Mouse (Mus musculus): ENCODE measurements at regions not wholly inside any gene's neighbourhood (a gene's known extent, or its start where the extent isn't known, plus 50 kb on each side); places are given as distances from the start of the nearest gene placed in this dataset.

DNA sequence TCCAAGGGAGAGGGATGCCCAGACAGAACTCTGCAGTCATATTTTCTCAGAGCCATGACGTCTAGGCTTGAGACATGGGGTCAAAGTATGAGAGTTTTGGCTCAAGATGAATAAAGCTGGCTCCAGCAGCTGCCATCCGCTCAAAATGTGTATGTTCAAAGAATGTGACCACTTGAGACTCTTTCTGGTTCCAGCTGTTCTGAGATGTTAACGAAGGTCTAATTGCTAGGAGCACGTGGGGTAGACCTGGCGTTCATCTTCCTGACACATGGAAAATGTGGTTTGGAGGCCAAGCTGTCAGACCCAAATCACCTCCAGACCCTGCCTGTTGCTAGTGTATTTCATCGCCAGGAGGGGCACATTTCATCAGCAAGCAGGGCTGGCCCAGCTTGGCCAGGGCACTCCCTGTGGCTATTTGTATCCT lies 58.9 kb upstream of the Ankrd1 start:
- H3K4me2 ChIP-seq: no peak overlapping the region
- H3K4me1 ChIP-seq: no peaks in the 10 kb centered on the region
- H3K9me3 ChIP-seq: no peaks in the 10 kb centered on the region
- no peaks in the 10 kb centered on the region for H3K27me3 ChIP-seq (replicated peaks)
- ATAC-seq (ENCODE audit: insufficient read depth, low FRiP score, low read depth): no peak
- no peak overlapping the region for H3K4me3 ChIP-seq (replicated peaks)
- H3K36me3 ChIP-seq: no peaks in the 10 kb centered on the region
- H3K27ac ChIP-seq: no peak overlapping the region
- no peak overlapping the region for H3K9ac ChIP-seq
- 47% methylated on average over 6 of the region's 6 CpGs for WGBS

DNA sequence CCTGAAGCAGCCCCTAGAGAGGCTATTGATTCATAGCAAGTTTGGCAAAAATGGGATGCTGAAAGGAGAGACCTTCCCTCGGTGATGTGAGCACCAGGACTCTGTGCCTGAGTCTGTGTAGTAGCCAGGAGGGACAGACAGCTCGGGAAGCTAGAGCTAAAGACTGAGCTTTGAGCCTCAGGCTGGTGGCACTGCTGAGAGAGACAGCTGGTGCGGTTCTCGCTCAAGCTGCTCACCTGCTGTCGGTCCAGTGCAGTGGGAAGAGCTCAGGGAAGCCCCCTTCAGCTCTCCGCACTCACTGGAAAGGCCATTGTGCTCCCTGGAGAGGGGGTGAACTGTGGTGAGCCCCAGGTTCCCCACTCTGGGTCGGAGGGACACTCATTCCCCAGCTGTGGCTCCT lies 60.4 kb upstream of the Ankrd1 start:
- Histone ChIP-seq H3K36me3 (no peaks in the 10 kb centered on the region), H3K27ac (no peak overlapping the region), H3K4me2 (no peak overlapping the region), H3K4me3 (replicated peaks) (no peak overlapping the region), H3K27me3 (replicated peaks) (no peaks in the 10 kb centered on the region), H3K4me1 (no peaks in the 10 kb centered on the region), H3K9me3 (no peaks in the 10 kb centered on the region), H3K9ac (no peak overlapping the region)
- no peak for ATAC-seq (ENCODE audit: insufficient read depth, low FRiP score, low read depth)
- 81% methylated on average over 7 of the region's 7 CpGs for WGBS

DNA sequence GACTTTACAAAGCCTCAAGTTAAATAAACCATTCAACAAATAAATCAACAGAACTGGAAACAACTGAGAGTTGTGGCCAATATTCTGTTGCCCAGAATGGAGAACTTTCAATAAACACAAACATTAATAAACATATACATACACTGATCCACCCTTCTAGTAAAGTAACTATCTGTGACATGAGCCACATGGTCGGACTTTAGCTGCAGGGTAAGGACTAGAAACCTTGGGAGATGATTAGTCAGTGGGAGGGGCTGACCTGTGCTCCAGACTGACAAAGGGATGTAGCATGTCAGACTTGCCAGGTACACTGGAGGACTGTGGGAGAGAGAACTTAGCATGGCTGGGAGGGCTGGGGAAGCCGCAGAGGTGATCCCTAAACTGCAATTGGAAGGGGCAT lies 61.6 kb upstream of the Ankrd1 start:
- Histone ChIP-seq H3K4me2 (no peak overlapping the region), H3K27ac (no peak overlapping the region), H3K9me3 (no peaks in the 10 kb centered on the region), H3K4me1 (no peaks in the 10 kb centered on the region), H3K27me3 (replicated peaks) (no peaks in the 10 kb centered on the region), H3K4me3 (replicated peaks) (no peak overlapping the region), H3K36me3 (no peaks in the 10 kb centered on the region), H3K9ac (no peak overlapping the region)
- no peak for ATAC-seq (ENCODE audit: insufficient read depth, low FRiP score, low read depth)
- WGBS: 43% methylated on average over 2 of the region's 2 CpGs

DNA sequence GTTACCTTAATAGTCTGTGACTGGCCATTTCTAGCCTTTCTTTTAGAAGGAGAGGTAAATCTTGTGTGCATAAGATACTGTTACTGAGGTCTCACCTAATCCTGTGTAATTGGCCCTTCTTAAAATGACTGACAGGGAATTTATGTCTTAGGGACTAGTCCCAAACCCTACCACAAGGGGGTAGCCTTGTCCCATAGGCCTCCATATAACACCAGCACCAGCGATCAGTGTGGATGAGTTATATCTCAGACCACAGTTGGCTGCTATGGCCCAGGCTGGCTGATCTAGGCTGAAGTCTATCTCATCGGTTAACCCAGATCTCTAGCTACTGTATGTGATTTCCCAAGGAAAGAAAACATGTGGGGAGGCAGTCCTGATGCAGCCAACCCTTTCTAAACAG lies 63.2 kb upstream of the Ankrd1 start:
- Histone ChIP-seq H3K27ac (no peak overlapping the region), H3K4me3 (replicated peaks) (no peak overlapping the region), H3K4me2 (no peak overlapping the region), H3K27me3 (replicated peaks) (no peaks in the 10 kb centered on the region), H3K9ac (no peak overlapping the region), H3K4me1 (no peaks in the 10 kb centered on the region), H3K36me3 (no peaks in the 10 kb centered on the region), H3K9me3 (no peaks in the 10 kb centered on the region)
- ATAC-seq (ENCODE audit: insufficient read depth, low FRiP score, low read depth): peak; percentile 47; the same call in 1 of the 2 replicates
- WGBS: 26% methylated on average over 2 of the region's 2 CpGs

DNA sequence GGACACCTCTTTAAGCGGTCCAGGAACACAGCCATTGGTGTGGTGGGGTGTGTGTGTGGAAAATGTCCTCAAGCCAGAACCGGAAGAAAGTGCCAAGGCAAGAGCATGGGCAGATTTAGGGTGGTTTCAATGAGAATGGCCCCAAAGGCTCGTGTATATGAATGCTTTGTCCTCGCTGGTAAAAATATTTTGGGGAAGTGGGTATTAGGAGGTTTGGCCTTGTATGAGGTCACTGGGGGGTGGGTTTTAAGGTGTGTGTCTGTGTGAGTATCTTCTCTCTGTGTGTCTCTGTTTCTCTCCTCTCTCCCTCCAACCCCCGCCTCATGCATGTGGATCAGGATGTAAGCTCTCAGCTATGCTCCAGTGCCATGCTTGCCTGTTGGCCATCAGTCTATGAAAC lies 69.8 kb upstream of the Ankrd1 start:
- ATAC-seq (ENCODE audit: insufficient read depth, low FRiP score, low read depth): no peak
- Histone ChIP-seq H3K4me3 (replicated peaks) (no peak overlapping the region), H3K9ac (no peak overlapping the region), H3K4me1 (no peaks in the 10 kb centered on the region), H3K27me3 (replicated peaks) (no peaks in the 10 kb centered on the region), H3K27ac (no peak overlapping the region), H3K36me3 (no peaks in the 10 kb centered on the region), H3K4me2 (no peak overlapping the region), H3K9me3 (no peaks in the 10 kb centered on the region)
- WGBS: 82% methylated on average over 5 of the region's 5 CpGs

DNA sequence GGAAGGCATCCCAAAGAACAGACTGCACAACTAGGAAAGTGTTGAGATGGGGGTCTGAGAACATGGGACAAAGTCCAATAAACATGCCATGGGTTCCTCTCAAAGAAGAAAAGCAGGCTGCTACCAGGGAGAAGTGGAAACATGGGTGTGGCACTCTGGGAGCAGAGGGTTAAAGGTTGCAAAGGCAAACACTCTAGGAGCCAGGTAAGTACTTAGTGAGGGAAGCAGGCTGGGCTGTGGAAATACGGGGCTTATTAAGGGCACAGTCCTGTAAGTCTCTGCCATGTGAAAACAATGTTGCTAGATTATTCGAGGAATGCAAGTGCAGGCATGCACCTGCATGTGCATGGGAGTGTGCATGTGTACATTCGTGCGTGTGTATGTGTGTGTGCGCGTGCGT lies 71.7 kb upstream of the Ankrd1 start:
- no peaks in the 10 kb centered on the region for H3K9me3 ChIP-seq

DNA sequence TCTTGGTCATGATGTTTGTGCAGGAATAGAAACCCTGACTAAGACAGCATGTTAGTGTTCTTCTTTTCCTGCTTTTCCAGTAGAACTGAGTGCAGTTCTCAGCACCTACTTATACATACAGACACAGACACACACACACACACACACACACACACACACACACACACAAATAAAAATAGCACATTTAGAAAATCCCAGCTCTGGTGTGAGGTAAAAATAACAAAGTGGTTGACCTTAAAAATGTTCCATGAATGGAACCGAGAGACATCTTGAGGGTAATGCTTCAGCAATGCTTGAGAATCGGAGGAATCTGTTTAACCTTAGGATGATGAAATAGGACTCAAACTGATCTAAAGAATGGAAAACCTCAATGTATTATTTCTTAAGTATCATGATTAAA lies 84.4 kb upstream of the Ankrd1 start:
- 89% methylated on average over 2 of the region's 2 CpGs for WGBS
- Histone ChIP-seq H3K27me3 (replicated peaks) (no peaks in the 10 kb centered on the region), H3K9ac (no peak overlapping the region), H3K4me3 (replicated peaks) (no peak overlapping the region), H3K4me2 (no peak overlapping the region), H3K9me3 (no peaks in the 10 kb centered on the region), H3K36me3 (no peaks in the 10 kb centered on the region), H3K27ac (no peak overlapping the region), H3K4me1 (0 out of 2 replicates have a peak, but pooled peaks cover 5% of the 10 kb centered on the region)
- no peak for ATAC-seq (ENCODE audit: insufficient read depth, low FRiP score, low read depth)

More for the DNA sequence above, 71.7 kb upstream of the Ankrd1 start:
- 93% methylated on average over 7 of the region's 7 CpGs for WGBS
- Histone ChIP-seq H3K9ac (no peak overlapping the region), H3K27ac (no peak overlapping the region), H3K4me1 (no peaks in the 10 kb centered on the region), H3K4me2 (no peak overlapping the region), H3K4me3 (replicated peaks) (no peak overlapping the region), H3K36me3 (no peaks in the 10 kb centered on the region), H3K27me3 (replicated peaks) (no peaks in the 10 kb centered on the region)
- ATAC-seq (ENCODE audit: insufficient read depth, low FRiP score, low read depth): no peak

DNA sequence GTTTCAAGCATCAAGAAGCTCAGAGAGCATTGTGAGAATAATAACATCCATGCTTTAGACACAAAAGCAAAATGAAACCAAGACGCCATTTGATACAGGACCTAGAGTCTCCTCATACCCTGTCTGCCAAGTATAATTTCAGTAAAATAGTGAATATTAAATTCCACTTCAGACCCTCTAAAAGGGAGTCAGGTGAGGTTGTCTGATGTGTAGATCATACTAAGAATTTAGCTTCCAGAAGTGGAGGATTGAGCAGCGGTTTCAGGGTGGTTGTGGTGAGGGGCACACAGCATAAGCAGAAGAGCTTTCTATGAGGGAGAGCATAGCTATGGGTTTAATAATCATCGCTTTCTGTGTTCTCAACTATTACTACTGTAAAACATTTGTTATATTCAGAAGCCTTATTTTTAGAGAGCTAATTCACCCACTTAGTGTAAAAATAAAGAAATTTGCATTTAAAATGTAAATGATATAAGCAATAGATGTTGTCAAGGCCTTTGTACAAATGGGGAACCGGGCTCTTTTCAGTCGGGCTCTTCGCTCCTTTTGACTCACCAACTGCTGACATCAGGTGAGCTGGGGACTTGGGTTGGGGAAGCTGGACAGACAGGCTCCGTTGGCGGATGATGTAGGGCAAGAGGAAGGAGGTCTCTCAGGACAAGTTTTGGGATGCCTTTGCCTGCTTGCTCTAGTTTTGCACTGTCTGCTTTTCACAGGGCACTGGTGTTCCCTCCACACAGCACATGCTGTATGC lies 85.2 kb upstream of the Ankrd1 start:
- 94% methylated on average over 8 of the region's 8 CpGs for WGBS
- H3K4me2 ChIP-seq: no peak overlapping the region
- H3K27me3 ChIP-seq (replicated peaks): no peaks in the 10 kb centered on the region
- H3K4me3 ChIP-seq (replicated peaks): no peak overlapping the region
- 0 out of 2 replicates have a peak, but pooled peaks cover 5% of the 10 kb centered on the region for H3K4me1 ChIP-seq
- no peaks in the 10 kb centered on the region for H3K36me3 ChIP-seq
- no peak for ATAC-seq (ENCODE audit: insufficient read depth, low FRiP score, low read depth)
- no peak overlapping the region for H3K27ac ChIP-seq
- H3K9me3 ChIP-seq: no peaks in the 10 kb centered on the region
- no peak overlapping the region for H3K9ac ChIP-seq

DNA sequence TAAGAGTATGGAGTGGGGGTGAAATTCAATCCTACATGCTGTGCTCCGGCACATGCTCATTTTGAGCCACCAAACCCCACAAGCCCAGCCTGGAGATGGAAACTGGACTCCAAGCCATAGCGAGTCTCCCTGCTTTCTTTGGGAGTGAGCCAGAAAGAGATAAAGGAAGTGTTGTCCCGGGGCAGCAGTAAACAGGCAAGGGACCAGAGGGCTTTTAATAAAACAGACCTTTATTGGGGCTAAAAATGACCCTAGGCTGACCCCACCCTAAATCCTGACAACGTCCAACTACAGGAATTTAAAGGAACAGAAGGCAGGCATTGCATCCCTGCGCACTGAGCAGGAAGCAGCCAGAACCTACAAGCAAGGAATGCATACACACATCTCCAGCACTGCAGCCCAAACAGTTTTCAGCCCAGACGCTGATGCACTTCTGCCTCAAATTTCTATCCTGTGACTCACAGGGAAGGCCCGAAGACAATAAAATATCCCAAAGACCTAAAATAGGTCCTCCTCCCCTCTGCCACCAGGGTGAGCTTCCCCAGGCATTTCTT lies 87.9 kb upstream of the Ankrd1 start:
- peak overlapping the region; percentile 35; the same call in 1 of the 2 replicates for H3K27ac ChIP-seq
- 0 out of 2 replicates have a peak, but pooled peaks cover 5% of the 10 kb centered on the region for H3K4me1 ChIP-seq
- H3K4me3 ChIP-seq (replicated peaks): no peak overlapping the region
- WGBS: 25% methylated on average over 7 of the region's 7 CpGs
- H3K36me3 ChIP-seq: no peaks in the 10 kb centered on the region
- no peak for ATAC-seq (ENCODE audit: insufficient read depth, low FRiP score, low read depth)
- H3K27me3 ChIP-seq (replicated peaks): no peaks in the 10 kb centered on the region
- no peaks in the 10 kb centered on the region for H3K9me3 ChIP-seq
- H3K9ac ChIP-seq: no peak overlapping the region
- H3K4me2 ChIP-seq: peak overlapping the region; percentile 29; the same call in 1 of the 2 replicates

DNA sequence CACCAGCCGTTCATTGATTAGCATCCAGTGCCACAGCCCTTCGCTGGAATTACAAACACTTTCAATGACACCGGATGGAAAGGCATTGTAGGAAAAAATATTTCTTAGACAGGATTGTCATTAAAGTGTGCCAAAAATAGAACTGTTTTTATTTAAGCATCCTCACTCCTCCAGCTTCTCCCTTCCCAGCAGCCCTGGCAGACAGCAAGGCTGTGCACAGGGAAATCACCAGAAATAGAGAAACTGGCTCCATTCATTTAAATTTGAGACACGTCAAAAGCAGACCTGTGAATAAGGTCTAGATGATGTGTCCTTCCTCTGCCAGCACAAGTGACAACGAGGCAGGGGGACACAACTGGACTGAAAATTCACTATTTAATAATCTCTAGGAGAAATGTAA lies 88.5 kb upstream of the Ankrd1 start:
- 59% methylated on average over 5 of the region's 5 CpGs for WGBS
- Histone ChIP-seq H3K4me1 (0 out of 2 replicates have a peak, but pooled peaks cover 8% of the 10 kb centered on the region), H3K27me3 (replicated peaks) (no peaks in the 10 kb centered on the region), H3K27ac (no peak overlapping the region), H3K9me3 (no peaks in the 10 kb centered on the region), H3K4me3 (replicated peaks) (no peak overlapping the region), H3K36me3 (no peaks in the 10 kb centered on the region), H3K4me2 (no peak overlapping the region), H3K9ac (no peak overlapping the region)
- no peak for ATAC-seq (ENCODE audit: insufficient read depth, low FRiP score, low read depth)

DNA sequence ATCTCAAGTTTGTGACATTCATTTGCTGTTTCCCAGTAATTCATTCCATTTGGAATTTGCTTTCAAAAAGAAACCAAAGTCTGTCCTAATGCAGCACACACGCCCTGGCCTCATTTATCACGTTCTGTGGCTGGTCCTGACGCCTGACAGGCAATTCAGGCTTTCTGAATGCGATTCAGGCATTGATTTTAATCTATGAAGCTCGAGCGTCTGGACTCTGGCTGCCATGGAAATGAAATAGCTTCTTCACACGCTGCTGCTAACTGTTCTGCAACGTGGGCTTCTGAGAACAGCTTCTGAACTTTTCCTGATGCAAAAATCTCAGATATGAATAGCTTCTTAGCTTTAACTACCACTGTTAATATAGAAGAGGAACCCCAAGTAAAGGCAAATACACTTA lies 93.6 kb upstream of the Ankrd1 start:
- Histone ChIP-seq H3K9me3 (no peaks in the 10 kb centered on the region), H3K4me3 (replicated peaks) (no peak overlapping the region), H3K9ac (no peak overlapping the region), H3K36me3 (no peaks in the 10 kb centered on the region), H3K27me3 (replicated peaks) (no peaks in the 10 kb centered on the region), H3K27ac (no peak overlapping the region), H3K4me2 (no peak overlapping the region), H3K4me1 (0 out of 2 replicates have a peak, but pooled peaks cover 10% of the 10 kb centered on the region)
- WGBS: 19% methylated on average over 8 of the region's 8 CpGs
- no peak for ATAC-seq (ENCODE audit: insufficient read depth, low FRiP score, low read depth)

DNA sequence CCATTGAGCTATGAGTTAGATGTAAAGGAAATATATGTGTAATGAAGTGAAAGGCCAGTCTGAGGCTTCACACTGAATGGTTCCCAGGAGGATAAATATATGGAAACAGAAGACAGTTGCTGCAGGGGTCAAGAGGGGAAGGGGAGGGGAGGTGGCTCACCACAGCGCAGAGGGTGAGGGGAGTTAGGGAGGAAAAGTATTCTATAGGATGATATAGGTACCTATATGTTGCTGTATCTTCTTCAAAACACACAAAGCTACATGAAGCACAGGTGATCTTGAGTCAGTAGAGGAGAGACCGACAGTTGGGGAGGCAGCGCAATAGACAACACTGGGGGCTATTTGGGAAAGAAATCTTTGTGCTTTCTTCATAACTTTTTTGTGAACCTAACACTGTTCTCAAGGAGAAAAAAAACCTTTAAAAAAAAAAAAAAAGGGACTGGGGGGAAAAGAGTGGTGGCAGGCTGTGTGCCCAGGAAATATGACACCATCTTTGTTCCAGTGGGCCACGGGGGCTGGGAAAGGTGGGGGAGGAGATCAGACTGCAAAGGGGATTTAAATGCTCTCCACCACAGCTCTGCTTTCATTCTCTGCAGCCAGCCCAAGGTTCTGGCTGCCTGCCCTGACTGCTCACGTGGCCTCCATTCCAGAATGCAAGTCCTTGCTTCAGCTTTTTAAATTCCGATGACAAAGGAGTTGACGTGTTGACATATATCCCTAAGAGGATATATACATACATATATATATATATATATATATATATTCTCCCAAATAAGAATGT lies 94.5 kb upstream of the Ankrd1 start:
- Histone ChIP-seq H3K36me3 (no peaks in the 10 kb centered on the region), H3K9ac (no peak overlapping the region), H3K4me1 (0 out of 2 replicates have a peak, but pooled peaks cover 10% of the 10 kb centered on the region), H3K27me3 (replicated peaks) (no peaks in the 10 kb centered on the region), H3K4me3 (replicated peaks) (no peak overlapping the region), H3K9me3 (no peaks in the 10 kb centered on the region), H3K4me2 (no peak overlapping the region), H3K27ac (no peak overlapping the region)
- peak; percentile 35; the same call in 1 of the 2 replicates for ATAC-seq (ENCODE audit: insufficient read depth, low FRiP score, low read depth)
- 24% methylated on average over 7 of the region's 7 CpGs for WGBS

All from stomach, embryonic 15.5 days (tissue).